Mouse (Mus musculus) ES-E14 (cell line): ENCODE data around the gene Glycam1.

ENCODE experiments used
- CHD2 ChIP-seq: IDR thresholded peaks from 2 replicates; pipeline ENCODE4 v1.6.1; 2014; ENCODE audit warnings: mild to moderate bottlenecking, low read depth, low read length, inconsistent platforms
- HCFC1 ChIP-seq: IDR thresholded peaks from 2 replicates; pipeline ENCODE4 v1.6.1; 2012; ENCODE audit warnings: low read length, inconsistent platforms, borderline replicate concordance; ENCODE audit not compliant: insufficient read depth
- ZC3H11A ChIP-seq: IDR thresholded peaks from 2 replicates; pipeline ENCODE4 v1.6.1; 2012; ENCODE audit warnings: low read depth, mild to moderate bottlenecking, inconsistent platforms, low read length, borderline replicate concordance

DNA sequence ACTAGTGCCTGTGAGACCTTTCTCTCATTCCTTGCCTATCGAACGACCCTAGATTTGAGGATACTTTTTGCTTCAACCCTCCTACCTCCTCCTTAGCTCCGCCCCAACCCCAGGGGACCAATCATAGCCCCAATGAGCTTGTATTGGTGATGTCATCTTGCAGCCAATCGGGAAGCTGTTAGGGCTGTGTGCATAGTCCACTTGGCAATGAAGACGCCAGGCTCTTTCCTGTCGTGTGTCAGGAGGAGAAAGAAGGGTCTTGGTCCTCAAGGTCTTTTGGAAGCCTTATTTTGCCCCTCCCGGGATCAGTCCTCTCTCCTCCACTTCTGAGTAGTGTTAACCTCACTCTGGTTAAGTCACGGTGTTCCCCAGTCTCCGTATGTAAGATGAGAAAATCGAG is 50.8 kb downstream of the Glycam1 start:
- TF ChIP-seq ZC3H11A (no peak), HCFC1 (no peak), CHD2 (no peak)
